Mouse (Mus musculus): ENCODE data around the gene Zfp827.

The Zfp827 gene

GRCm38 (mm10) chr8:79060013-79060609 is 31.9 kb downstream of the Zfp827 start:
- no peak for DNase-seq (ENCODE audit: low spot score in 2 of 2)

- no peak for DNase-seq (ENCODE audit: low spot score in 2 of 2)
Observed at GRCm38 (mm10) chr8:79065924-79066323, 37.7 kb downstream of the Zfp827 start.

- DNase-seq (ENCODE audit: low spot score in 2 of 2): no peak
Observed at GRCm38 (mm10) chr8:79067812-79068630, 39.8 kb downstream of the Zfp827 start.

GRCm38 (mm10) chr8:79073311-79073710 is 45.1 kb downstream of the Zfp827 start:
- DNase-seq (ENCODE audit: low spot score in 2 of 2): no peak

DNA sequence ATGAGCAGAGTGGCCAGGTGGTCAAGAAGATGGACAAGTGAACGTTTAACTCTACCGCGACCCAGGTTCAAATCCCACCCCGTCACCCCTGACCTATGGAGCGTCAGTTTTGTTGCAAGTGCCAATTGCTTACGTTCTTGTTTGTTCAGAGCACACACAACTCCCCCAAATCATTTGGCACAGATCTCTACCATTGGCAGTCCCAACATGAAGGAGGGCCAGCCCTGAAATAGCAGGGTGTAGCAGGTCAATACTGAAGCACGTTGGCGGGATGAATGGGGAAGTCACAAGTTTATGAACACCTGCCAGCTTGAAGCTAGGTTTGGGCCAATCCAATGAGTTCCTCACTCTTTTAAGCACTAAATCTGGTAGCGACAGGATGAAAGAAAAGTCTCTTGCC is 46.7 kb downstream of the Zfp827 start:
- DNase-seq (ENCODE audit: low spot score in 2 of 2): no peak

GRCm38 (mm10) chr8:79077256-79077655 is 49.0 kb downstream of the Zfp827 start:
- DNase-seq (ENCODE audit: low spot score in 2 of 2): no peak

- DNase-seq (ENCODE audit: low spot score in 2 of 2): no peak
Observed at GRCm38 (mm10) chr8:79078556-79079195, 50.4 kb downstream of the Zfp827 start.

- peak; percentile 31 to 38 for DNase-seq (ENCODE audit: low spot score in 2 of 2)
Observed at GRCm38 (mm10) chr8:79079196-79079561, 50.9 kb downstream of the Zfp827 start.

DNA sequence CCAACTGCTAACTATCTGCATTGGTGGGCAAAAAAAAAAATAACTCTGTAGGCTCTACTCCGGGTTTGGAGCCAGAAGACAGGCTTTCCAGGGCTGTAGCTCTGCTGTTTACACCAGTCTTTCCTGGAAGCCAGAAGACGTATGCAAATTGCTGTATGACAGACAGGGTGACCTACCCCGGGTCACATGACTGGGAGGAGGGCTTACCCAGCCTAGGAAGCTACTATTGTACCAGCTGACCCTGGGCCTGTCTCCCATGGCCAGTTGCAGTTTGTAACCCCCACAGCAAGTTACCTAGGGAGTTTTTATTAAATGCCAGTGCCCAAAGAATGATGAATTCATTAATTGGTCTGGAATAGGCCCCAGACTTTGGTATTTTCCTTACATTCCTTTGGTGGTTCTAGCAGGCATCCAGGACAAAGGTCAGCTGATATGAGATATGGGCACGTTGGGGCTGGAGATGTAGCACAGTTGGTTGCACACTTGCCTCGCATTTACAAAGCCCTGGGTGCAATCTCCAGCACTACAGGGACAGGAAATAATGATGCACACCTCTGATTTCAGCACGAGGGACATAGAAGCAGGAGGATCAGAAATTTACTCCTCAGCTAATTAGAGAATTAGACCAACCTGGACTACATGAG is 52.0 kb downstream of the Zfp827 start:
- DNase-seq (ENCODE audit: low spot score in 2 of 2): no peak

DNA sequence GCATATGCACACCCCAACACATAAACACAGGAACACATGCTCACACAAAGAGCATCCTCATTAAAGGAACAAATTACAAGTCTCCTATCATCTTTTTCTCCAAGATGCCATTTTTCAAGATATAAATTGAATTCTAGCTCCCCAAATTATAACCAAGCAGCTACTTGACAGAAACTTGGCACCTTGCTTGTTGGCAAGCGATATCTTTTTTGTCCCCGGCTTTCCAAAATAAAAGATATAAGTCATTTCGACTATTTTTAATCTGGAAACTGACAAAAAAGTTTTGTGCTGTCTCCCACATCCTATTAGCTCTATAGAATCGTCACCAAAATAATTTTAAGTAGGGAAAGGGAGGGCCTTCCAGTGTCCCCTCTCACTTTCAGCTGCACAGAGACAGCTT is 53.1 kb downstream of the Zfp827 start:
- no peak for DNase-seq (ENCODE audit: low spot score in 2 of 2)

DNA sequence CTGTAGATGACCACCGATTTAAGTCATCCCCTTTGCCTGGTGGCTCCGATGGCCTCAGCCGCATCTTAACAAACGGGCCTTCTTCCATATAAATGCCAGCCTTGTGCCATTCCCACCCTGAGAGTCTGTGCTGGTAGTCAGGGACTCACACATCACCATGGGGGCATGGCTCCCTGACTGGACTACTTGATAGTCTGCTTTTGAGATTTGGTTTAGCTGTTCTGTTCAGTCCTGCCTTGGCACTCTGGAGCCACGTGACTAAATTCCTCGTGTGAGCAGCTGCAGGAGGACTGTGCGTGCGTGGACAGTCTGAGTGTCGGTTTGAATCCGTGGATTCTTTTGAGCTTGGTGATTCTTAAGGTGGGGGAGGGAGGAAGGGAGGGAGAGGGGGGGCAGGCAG is 53.7 kb downstream of the Zfp827 start:
- DNase-seq (ENCODE audit: low spot score in 2 of 2): no peak

GRCm38 (mm10) chr8:79083461-79084358 is 55.5 kb downstream of the Zfp827 start:
- no peak for DNase-seq (ENCODE audit: low spot score in 2 of 2)

DNA sequence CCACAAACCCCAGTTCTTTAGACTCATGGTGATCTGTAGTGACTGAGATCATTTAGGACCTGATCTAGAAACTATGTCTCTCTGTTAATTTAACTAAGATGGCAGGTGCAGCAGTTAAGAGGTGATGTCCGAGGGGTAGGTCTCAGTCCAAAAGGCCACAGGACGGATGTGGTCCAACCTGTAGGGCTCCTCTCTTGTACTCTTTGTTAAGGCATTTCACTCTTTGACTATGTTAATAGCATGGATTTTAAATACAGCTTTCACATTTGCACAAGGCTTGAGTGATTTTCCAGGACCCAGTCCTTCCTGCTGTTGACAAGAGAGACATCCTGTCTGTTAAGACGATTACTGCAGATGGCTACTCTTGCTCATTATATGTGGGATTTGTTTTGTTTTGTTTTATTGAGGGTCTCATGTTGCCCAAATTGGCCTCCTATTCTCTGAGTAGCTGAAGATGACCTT is 56.2 kb downstream of the Zfp827 start:
- DNase-seq (ENCODE audit: low spot score in 2 of 2): no peak

- DNase-seq (ENCODE audit: low spot score in 2 of 2): no peak
Observed at GRCm38 (mm10) chr8:79094422-79094821, 66.2 kb downstream of the Zfp827 start.

DNA sequence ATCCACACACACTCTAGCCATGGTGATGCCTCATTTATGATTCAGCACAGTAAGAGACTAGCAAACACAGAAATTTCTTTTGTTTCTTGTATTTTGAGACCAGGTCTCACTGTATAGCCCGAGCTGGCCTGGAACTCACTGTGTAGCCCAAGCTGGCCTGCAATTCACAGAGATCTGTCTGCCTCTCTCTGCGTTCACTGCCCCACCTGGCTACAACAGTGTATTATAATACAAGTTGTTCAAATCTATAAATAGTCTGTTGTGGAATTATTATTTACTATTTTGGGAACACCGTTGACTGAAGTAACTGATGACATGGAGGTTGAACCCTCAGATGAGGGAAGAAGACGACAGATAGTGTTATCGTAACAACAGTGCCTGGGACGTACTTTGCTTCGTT is 66.9 kb downstream of the Zfp827 start:
- DNase-seq (ENCODE audit: low spot score in 2 of 2): no peak

GRCm38 (mm10) chr8:79096970-79097369 is 68.7 kb downstream of the Zfp827 start:
- no peak for DNase-seq (ENCODE audit: low spot score in 2 of 2)

DNA sequence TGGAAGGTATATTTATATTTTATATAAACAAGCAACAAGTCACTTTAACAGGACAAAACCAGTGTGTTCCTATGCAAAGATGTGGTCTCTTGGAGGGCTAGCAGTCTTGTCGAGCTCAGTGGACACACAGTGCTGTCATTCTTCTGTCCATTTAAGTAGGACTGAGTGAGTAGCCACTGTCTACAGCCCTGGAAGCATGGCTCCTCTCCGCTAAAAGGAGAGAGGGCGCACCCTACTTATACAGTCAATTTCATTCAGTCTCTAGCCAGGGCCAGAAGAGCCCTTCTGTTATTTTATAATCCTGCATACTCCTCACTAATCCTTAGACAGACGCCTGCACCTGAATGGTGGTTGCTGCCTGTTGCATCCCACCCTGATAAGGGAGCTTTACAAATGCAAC is 74.5 kb downstream of the Zfp827 start:
- DNase-seq (ENCODE audit: low spot score in 2 of 2): no peak

GRCm38 (mm10) chr8:79103185-79103878 is 75.1 kb downstream of the Zfp827 start:
- DNase-seq (ENCODE audit: low spot score in 2 of 2): no peak

DNA sequence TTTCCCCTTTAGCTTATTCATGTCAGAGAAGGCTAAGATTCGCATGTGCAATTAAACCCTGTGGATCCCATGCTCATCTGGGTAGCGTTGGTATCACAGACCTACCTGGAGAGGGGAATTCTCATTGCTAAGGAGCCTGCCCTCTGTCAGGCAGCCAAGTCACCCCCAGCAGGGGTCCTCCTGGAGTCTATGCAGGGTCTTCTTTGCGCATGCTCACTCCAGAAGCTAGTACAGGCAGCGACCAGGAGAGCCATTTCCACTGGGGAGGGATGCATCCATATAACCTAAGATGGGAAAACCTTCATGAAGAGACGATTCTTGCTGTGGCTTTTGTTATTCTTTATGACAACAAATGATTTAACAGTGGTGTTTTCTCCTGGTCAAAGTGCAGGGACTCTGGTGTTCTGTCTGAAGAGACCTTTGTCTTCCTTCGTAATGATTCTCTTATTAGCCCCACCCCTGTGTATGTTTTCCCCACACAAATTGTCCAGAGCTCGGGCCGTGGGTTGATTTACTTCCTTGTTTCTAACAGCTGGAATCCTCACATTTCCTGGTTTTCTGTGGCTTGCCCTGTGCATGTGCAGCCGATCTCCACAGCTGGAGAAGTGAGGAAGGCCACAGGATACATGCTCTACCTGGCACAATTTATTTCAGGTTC is 75.8 kb downstream of the Zfp827 start:
- DNase-seq (ENCODE audit: low spot score in 2 of 2): no peak

DNA sequence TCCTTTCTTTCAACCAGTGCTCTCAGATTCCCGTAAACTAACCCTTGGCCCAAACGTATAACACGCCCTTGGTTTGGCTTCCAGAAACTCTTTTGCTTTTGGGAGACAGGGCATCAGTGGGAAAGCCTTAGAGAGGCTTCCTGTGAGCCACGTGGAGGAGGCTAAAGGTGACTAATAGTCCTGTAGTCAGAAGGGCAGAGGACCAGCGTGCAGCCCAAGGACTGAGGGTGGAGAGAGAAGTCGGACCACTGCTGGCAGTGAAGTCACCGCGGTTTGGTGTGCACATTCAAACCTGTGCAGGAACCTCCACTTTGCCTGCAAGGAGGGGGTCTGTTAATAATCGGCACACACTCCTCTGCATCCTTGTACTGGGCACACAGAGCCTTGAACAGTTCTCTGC is 76.4 kb downstream of the Zfp827 start:
- no peak for DNase-seq (ENCODE audit: low spot score in 2 of 2)
